Mouse (Mus musculus): Measurements from ENCODE around the gene Fcer1g. TPM values are rescaled to one million over a fixed set of nuclear protein-coding genes. Genes with fewer than 3 reads are reported as not detected.
"Not testable (repeated sequence)": the region's sequence is repeated elsewhere in the genome, so short reads cannot be mapped to it uniquely, and the experiment has no call there.

Gene Fcer1g
- total and polyA plus RNA-seq, 3 experiments: 12.4 to 50.8 (median 15.3) TPM

DNA sequence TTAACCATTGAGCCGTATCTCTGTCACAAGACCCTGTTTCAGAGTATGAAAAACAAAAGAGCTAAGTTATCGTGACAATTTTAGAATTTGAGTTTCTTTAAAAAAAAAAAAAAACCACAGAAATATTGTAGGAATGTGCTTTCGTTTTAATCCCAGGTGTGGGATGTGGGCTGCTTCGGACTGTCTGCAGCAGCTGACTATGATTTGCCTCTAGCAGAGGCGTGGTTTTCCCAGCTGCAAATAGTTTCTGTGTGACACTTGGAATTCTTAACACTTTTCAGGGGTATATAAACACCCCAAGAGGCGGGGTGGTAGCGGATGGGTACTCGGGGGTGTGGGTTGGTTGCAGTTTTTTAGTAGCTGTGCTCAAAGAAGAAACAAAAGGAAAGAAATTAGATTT is 11.2 kb upstream of the Fcer1g start:
- Histone ChIP-seq H3K4me1 (ENCODE audit: control insufficient read depth, insufficient read depth, low read length) (peaks cover 10% of the 10 kb centered on the region), H3K4me3 (no peak overlapping the region), H3K9ac (ENCODE audit: low read depth, low read length) (no peak overlapping the region), H3K27ac (no peak overlapping the region), H3K36me3 (ENCODE audit: control insufficient read depth, insufficient read depth, low read length) (peaks cover 6% of the 10 kb centered on the region), H3K79me2 (replicated peaks; ENCODE audit: control insufficient read depth, insufficient read depth, low read length) (peaks cover 1% of the 10 kb centered on the region), H3K27me3 (ENCODE audit: control insufficient read depth, insufficient read depth, low read length) (no peaks in the 10 kb centered on the region)
- no peak for DNase-seq
- TF ChIP-seq EP300 (IDR thresholded peaks at IDR 0.05; ENCODE audit: insufficient read depth, low read depth, low read length) (no peak), CTCF (IDR thresholded peaks at IDR 0.05) (no peak), POLR2A (IDR thresholded peaks at IDR 0.05; ENCODE audit: insufficient read depth, low read depth, low read length) (no peak)
- 78% methylated on average over 8 of the region's 8 CpGs for WGBS
- intact Hi-C loops (cut with DNase I): no loop called here

DNA sequence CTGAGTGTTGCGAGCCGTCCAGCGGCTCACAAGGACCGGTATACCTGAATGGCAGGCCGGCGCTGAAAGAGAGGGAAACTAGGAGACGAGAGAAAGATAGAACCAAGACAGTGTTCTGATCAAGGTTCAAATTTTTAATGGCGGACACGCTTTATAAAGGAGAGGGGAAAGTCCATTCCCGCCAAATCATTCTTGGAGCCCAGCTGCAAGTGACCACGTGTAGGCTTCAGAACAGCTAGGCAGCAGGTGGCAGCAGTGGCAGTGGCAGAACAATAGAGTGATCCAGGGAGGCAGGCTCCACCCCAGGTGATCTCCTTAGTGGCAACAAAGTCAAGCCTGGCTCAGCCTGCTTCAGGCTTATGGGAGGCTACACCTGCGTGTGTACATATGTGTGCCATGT is 7.8 kb upstream of the Fcer1g start:
- intact Hi-C loops (cut with DNase I); H3K9ac ChIP-seq (ENCODE audit: low read depth, low read length); H3K4me1 ChIP-seq (ENCODE audit: control insufficient read depth, insufficient read depth, low read length); DNase-seq; H3K27me3 ChIP-seq (ENCODE audit: control insufficient read depth, insufficient read depth, low read length); H3K79me2 ChIP-seq (replicated peaks; ENCODE audit: control insufficient read depth, insufficient read depth, low read length); H3K4me3 ChIP-seq; H3K27ac ChIP-seq: not testable (repeated sequence)
- 79% methylated on average over 12 of the region's 12 CpGs for WGBS
- peaks cover 13% of the 10 kb centered on the region for H3K36me3 ChIP-seq (ENCODE audit: control insufficient read depth, insufficient read depth, low read length)
- TF ChIP-seq CTCF (IDR thresholded peaks at IDR 0.05): peak; percentile 17; the same call in 1 of the 2 replicates

DNA sequence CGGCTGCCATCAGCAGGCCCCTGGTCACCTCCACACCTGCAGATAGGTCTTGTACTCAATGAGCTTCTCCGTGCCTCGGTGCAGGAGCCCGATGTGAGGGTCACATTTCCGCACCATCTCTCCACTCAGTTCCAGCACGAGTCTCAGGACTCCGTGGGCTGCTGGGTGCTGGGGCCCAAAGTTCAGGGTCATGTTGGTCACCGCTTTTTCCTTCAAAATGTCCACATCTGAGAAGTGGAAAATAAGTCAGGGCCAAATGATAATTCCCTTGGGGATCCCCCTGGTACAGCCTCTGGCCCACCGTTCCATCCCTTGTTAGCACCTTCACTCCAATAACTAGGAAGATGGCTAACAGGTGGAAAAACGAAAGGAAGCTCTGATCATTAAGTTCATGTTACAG is 6.7 kb upstream of the Fcer1g start:
- WGBS: 84% methylated on average over 10 of the region's 10 CpGs
- no peak for TF ChIP-seq EP300 (IDR thresholded peaks at IDR 0.05; ENCODE audit: insufficient read depth, low read depth, low read length)
- TF ChIP-seq POLR2A (IDR thresholded peaks at IDR 0.05; ENCODE audit: insufficient read depth, low read depth, low read length): no peak
- TF ChIP-seq CTCF (IDR thresholded peaks at IDR 0.05): no peak
- H3K27ac ChIP-seq: peak overlapping the region; percentile 60
- DNase-seq: no peak
- no peaks in the 10 kb centered on the region for H3K27me3 ChIP-seq (ENCODE audit: control insufficient read depth, insufficient read depth, low read length)
- H3K36me3 ChIP-seq (ENCODE audit: control insufficient read depth, insufficient read depth, low read length): peaks cover 17% of the 10 kb centered on the region
- H3K4me3 ChIP-seq: no peak overlapping the region
- H3K79me2 ChIP-seq (replicated peaks; ENCODE audit: control insufficient read depth, insufficient read depth, low read length): peaks cover 1% of the 10 kb centered on the region
- H3K9ac ChIP-seq (ENCODE audit: low read depth, low read length): no peak overlapping the region
- peaks cover 3% of the 10 kb centered on the region for H3K4me1 ChIP-seq (ENCODE audit: control insufficient read depth, insufficient read depth, low read length)
- intact Hi-C loops (cut with DNase I): no loop called here

DNA sequence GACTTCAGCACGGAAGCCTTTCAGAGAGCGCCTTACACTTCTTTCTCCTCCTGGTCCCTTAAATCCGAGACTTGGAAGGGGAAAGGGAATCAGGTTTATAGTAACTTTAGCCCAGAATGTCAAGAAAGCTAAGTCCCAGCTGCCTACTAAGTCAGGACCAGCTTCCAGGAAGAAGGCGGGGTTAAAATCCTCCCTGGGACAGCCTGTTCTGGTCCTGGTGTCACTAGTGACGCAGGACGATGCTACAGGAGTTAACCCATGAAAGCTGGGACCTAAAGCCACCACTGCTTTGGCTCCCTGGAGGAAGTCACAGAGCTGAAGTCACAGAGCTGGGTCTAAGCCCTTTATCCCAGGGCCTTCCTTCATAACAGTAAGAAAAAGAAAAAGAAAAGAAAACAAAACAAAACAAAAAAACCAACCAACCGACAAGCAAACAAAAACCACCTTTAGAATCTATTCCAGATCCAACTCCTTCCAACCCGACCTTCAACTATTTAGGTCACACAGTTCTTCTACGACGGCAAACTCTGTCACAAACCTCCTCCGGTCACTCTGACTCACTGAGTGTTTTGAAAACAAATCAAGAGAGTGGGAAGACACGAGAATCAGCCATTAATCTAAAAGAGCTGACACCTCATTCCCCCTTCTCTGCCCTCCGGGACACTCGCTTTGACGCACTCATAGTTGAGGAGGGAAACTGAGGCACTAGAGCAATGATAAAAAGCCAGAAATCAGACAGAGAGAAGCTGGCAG is 6.0 kb upstream of the Fcer1g start:
- peaks cover 3% of the 10 kb centered on the region for H3K4me1 ChIP-seq (ENCODE audit: control insufficient read depth, insufficient read depth, low read length)
- H3K9ac ChIP-seq (ENCODE audit: low read depth, low read length): no peak overlapping the region
- WGBS: 41% methylated on average over 15 of the region's 15 CpGs
- H3K36me3 ChIP-seq (ENCODE audit: control insufficient read depth, insufficient read depth, low read length): peaks cover 21% of the 10 kb centered on the region
- H3K27me3 ChIP-seq (ENCODE audit: control insufficient read depth, insufficient read depth, low read length): no peaks in the 10 kb centered on the region
- TF ChIP-seq CTCF (IDR thresholded peaks at IDR 0.05): no peak
- peak; percentile 23; the same call in 1 of the 2 replicates for TF ChIP-seq POLR2A (IDR thresholded peaks at IDR 0.05; ENCODE audit: insufficient read depth, low read depth, low read length)
- peak; percentile 84; the same call in 1 of the 2 replicates for TF ChIP-seq EP300 (IDR thresholded peaks at IDR 0.05; ENCODE audit: insufficient read depth, low read depth, low read length)
- H3K4me3 ChIP-seq: peak overlapping the region; percentile 16
- intact Hi-C loops (cut with DNase I): loop anchor here (2.0 kb wide), 1 partner anchor 17 kb away; the partner anchor contains the start of gene Tomm40l
- H3K27ac ChIP-seq: peak overlapping the region; percentile 60
- peak; percentile 56 to 69 for DNase-seq
- H3K79me2 ChIP-seq (replicated peaks; ENCODE audit: control insufficient read depth, insufficient read depth, low read length): peaks cover 1% of the 10 kb centered on the region

DNA sequence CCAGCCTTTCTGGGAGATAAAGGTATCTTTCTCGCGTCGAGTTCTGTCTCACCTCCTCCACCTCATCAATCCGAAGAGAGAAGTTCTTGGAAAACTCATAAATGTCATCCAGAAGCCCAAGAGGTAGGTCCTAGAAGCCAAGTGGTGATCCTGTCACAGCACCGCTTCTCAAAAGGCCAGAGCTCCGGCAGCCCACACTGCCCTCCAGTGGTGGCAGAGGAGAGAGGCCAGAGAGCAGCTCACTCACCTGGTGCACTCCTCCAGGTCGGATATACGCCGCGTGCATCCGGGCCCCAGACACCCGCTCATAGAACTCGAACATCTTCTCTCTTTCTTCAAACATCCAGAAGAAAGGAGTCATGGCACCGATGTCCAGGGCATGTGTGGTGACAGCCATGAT is 4.3 kb upstream of the Fcer1g start:
- 69% methylated on average over 14 of the region's 14 CpGs for WGBS
- Histone ChIP-seq H3K27ac (no peak overlapping the region), H3K4me3 (no peak overlapping the region), H3K36me3 (ENCODE audit: control insufficient read depth, insufficient read depth, low read length) (peaks cover 21% of the 10 kb centered on the region), H3K79me2 (replicated peaks; ENCODE audit: control insufficient read depth, insufficient read depth, low read length) (no peaks in the 10 kb centered on the region; the same call in none of the 2 replicates), H3K27me3 (ENCODE audit: control insufficient read depth, insufficient read depth, low read length) (no peaks in the 10 kb centered on the region), H3K4me1 (ENCODE audit: control insufficient read depth, insufficient read depth, low read length) (peaks cover 3% of the 10 kb centered on the region; the same call in 1 of the 2 replicates), H3K9ac (ENCODE audit: low read depth, low read length) (no peak overlapping the region)
- TF ChIP-seq POLR2A (IDR thresholded peaks at IDR 0.05; ENCODE audit: insufficient read depth, low read depth, low read length): no peak
- TF ChIP-seq CTCF (IDR thresholded peaks at IDR 0.05): peak; percentile 85
- TF ChIP-seq EP300 (IDR thresholded peaks at IDR 0.05; ENCODE audit: insufficient read depth, low read depth, low read length): no peak
- intact Hi-C loops (cut with DNase I): loop anchor here (2.0 kb wide), 1 partner anchor 16 kb away; the partner anchor contains the start of gene Tomm40l
- peak; percentile 55 to 69 for DNase-seq

DNA sequence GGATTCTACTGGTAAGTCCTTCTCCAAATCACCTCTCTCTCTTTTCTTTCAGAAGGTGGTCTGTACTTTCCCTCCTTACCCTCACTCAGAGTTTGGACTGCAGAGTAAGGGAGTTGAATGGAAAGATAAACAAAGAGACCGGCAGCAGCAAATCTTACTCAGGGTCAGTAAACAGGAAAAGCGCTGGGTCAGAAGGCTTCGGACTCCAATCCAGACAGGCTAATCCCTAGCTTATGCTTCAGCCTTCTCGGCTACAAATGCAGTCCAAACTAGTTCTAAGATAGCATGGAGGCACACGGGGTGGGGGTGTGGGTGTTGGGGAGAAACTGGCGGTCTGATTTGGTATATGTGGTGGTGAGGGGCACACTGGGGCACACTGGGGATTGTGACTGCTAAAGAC is 3.3 kb upstream of the Fcer1g start:
- H3K79me2 ChIP-seq (replicated peaks; ENCODE audit: control insufficient read depth, insufficient read depth, low read length): no peaks in the 10 kb centered on the region
- H3K9ac ChIP-seq (ENCODE audit: low read depth, low read length): no peak overlapping the region
- no peak overlapping the region for H3K4me3 ChIP-seq
- WGBS: 64% methylated on average over 6 of the region's 6 CpGs
- H3K27me3 ChIP-seq (ENCODE audit: control insufficient read depth, insufficient read depth, low read length): no peaks in the 10 kb centered on the region
- intact Hi-C loops (cut with DNase I): no loop called here
- no peak overlapping the region for H3K27ac ChIP-seq
- H3K4me1 ChIP-seq (ENCODE audit: control insufficient read depth, insufficient read depth, low read length): peaks cover 2% of the 10 kb centered on the region
- peaks cover 21% of the 10 kb centered on the region for H3K36me3 ChIP-seq (ENCODE audit: control insufficient read depth, insufficient read depth, low read length)
- no peak for TF ChIP-seq POLR2A (IDR thresholded peaks at IDR 0.05; ENCODE audit: insufficient read depth, low read depth, low read length)
- TF ChIP-seq CTCF (IDR thresholded peaks at IDR 0.05): no peak
- no peak for TF ChIP-seq EP300 (IDR thresholded peaks at IDR 0.05; ENCODE audit: insufficient read depth, low read depth, low read length)
- no peak for DNase-seq

Data from heart, adult 2 months (tissue).